Mouse (Mus musculus) embryonic facial prominence, embryonic 10.5 days (tissue): ENCODE results near the gene Pcdh10. TPM values are rescaled to one million over a fixed set of nuclear protein-coding genes. Genes with fewer than 3 reads are reported as not detected.

Experiments
- DNase-seq: peaks from one replicate; pipeline ENCODE4 v3.0.0-alpha.2; 2017; ENCODE audit warnings: low spot score
- H3K27ac ChIP-seq: fragments of 300-500 bp; sonication (generic); replicated peaks from 2 replicates; pipeline ENCODE4 v1.5.1; 2016; ENCODE audit warnings: mild to moderate bottlenecking
- H3K27me3 ChIP-seq: fragments of 300-500 bp; sonication (generic); replicated peaks from 2 replicates; pipeline ENCODE4 v1.6.1; 2016; ENCODE audit warnings: low read depth, mild to moderate bottlenecking; ENCODE audit not compliant: poor library complexity, severe bottlenecking
- H3K36me3 ChIP-seq: fragments of 300-500 bp; sonication (generic); replicated peaks from 2 replicates; pipeline ENCODE4 v1.6.1; 2016; ENCODE audit warnings: mild to moderate bottlenecking, moderate library complexity
- H3K4me1 ChIP-seq: fragments of 300-500 bp; sonication (generic); 2 replicates; pipeline ENCODE4 v1.6.1; 2016
- H3K4me3 ChIP-seq: fragments of 300-500 bp; sonication (generic); 2 replicates; pipeline ENCODE4 v1.5.1; 2016; ENCODE audit warnings: mild to moderate bottlenecking, moderate library complexity
- H3K9me3 ChIP-seq: fragments of 300-500 bp; sonication (generic); 2 replicates; pipeline ENCODE4 v1.6.1; 2016; ENCODE audit warnings: mild to moderate bottlenecking
- WGBS: fragments of 180-500 bp; shearing (Covaris S2); methylation state at CpG from one replicate; pipeline ENCODE4 v1.1.7; 2016; 5-methylcytosine and 5-hydroxymethylcytosine counted together
- polyA plus RNA-seq: library from polyadenylated mRNA; unstranded; fragments of >200 nt; fragmentation: Nextera tagmentation; extraction: Ambion mirVana; gene quantifications from 2 replicates; pipeline ENCODE4 v1.2.1, GENCODE M21; 2016

Pcdh10 gene
- polyA plus RNA-seq, 1 experiment from 2014 or later: 3.3 TPM

- WGBS: 31% methylated on average over 3 of the region's 3 CpGs
- Histone ChIP-seq H3K27ac (no peak overlapping the region), H3K27me3 (peaks cover 29% of the 10 kb centered on the region), H3K4me1 (peaks cover 19% of the 10 kb centered on the region), H3K9me3 (no peaks in the 10 kb centered on the region), H3K4me3 (no peak overlapping the region), H3K36me3 (no peaks in the 10 kb centered on the region)
- no peak for DNase-seq
Measured at GRCm38 (mm10) chr3:45385028-45385427, 6.8 kb downstream of the Pcdh10 start.

- H3K4me3 ChIP-seq: no peak overlapping the region
- no peaks in the 10 kb centered on the region for H3K36me3 ChIP-seq
- H3K27ac ChIP-seq: no peak overlapping the region
- peaks cover 25% of the 10 kb centered on the region for H3K27me3 ChIP-seq
- WGBS: 63% methylated on average over 2 of the region's 2 CpGs
- H3K9me3 ChIP-seq: no peaks in the 10 kb centered on the region
- peaks cover 15% of the 10 kb centered on the region for H3K4me1 ChIP-seq
- no peak for DNase-seq
Measured at GRCm38 (mm10) chr3:45385451-45385850, 7.3 kb downstream of the Pcdh10 start.

GRCm38 (mm10) chr3:45386512-45386911, 8.3 kb downstream of the Pcdh10 start:
- Histone ChIP-seq H3K4me1 (peaks cover 4% of the 10 kb centered on the region), H3K27ac (no peak overlapping the region), H3K36me3 (no peaks in the 10 kb centered on the region), H3K9me3 (no peaks in the 10 kb centered on the region), H3K27me3 (peaks cover 15% of the 10 kb centered on the region), H3K4me3 (no peak overlapping the region)
- no peak for DNase-seq
- 85% methylated on average over 2 of the region's 2 CpGs for WGBS

GRCm38 (mm10) chr3:45397101-45397500, 18.9 kb downstream of the Pcdh10 start:
- WGBS: 82% methylated on average over 4 of the region's 4 CpGs
- Histone ChIP-seq H3K27me3 (no peaks in the 10 kb centered on the region), H3K36me3 (no peaks in the 10 kb centered on the region), H3K9me3 (no peaks in the 10 kb centered on the region), H3K4me1 (no peaks in the 10 kb centered on the region), H3K4me3 (no peak overlapping the region), H3K27ac (no peak overlapping the region)
- DNase-seq: no peak

- Histone ChIP-seq H3K4me3 (no peak overlapping the region), H3K4me1 (no peaks in the 10 kb centered on the region), H3K36me3 (no peaks in the 10 kb centered on the region), H3K27me3 (no peaks in the 10 kb centered on the region), H3K27ac (no peak overlapping the region), H3K9me3 (no peaks in the 10 kb centered on the region)
- WGBS: 82% methylated on average over 2 of the region's 2 CpGs
- no peak for DNase-seq
Measured at GRCm38 (mm10) chr3:45403239-45403638, 25.0 kb downstream of the Pcdh10 start.

GRCm38 (mm10) chr3:45431691-45432090, 53.5 kb downstream of the Pcdh10 start:
- no peaks in the 10 kb centered on the region for H3K4me1 ChIP-seq
- no peaks in the 10 kb centered on the region for H3K27me3 ChIP-seq
- H3K4me3 ChIP-seq: no peak overlapping the region
- no peak for DNase-seq
- no peaks in the 10 kb centered on the region for H3K36me3 ChIP-seq
- H3K27ac ChIP-seq: no peak overlapping the region
- no peaks in the 10 kb centered on the region for H3K9me3 ChIP-seq
- WGBS: 69% methylated on average over 1 of the region's 1 CpGs

- no peak for DNase-seq
- Histone ChIP-seq H3K27ac (no peak overlapping the region), H3K36me3 (no peaks in the 10 kb centered on the region), H3K27me3 (no peaks in the 10 kb centered on the region), H3K9me3 (no peaks in the 10 kb centered on the region), H3K4me3 (no peak overlapping the region), H3K4me1 (no peaks in the 10 kb centered on the region)
- 66% methylated on average over 11 of the region's 11 CpGs for WGBS
Measured at GRCm38 (mm10) chr3:45432172-45432765, 54.1 kb downstream of the Pcdh10 start.
